In genomic region chr9:44486335-44486734, GRCm38 (mm10) we compare ENCODE assay signal across 8 mouse cellular contexts. TPM values are rescaled to one million over a fixed set of nuclear protein-coding genes. Genes with fewer than 3 reads are reported as not detected.
A peak's percentile ranks its signal among the peaks of the same experiment; 100 is the strongest.
DNase-seq lines count a peak whose midpoint lies in the region; ATAC-seq lines count a peak whose summit lies in the region.

No protein-coding gene starts in this region.

- ATAC-seq in kidney, embryonic 16.5 days (ENCODE audit: low FRiP score, low TSS enrichment): 0 out of 2 replicates have a peak, but pooled peaks have one; percentile 1
- no peak for ATAC-seq in activated CD4-positive, CD25-positive, alpha-beta regulatory T cell, adult 4 months

- no peaks in the 10 kb centered on the region for H3K9me3 ChIP-seq in heart, embryonic 10.5 days
- no peaks in the 10 kb centered on the region for H3K9me3 ChIP-seq in kidney, embryonic 16.5 days (ENCODE audit: low read length)

- peak overlapping the region; percentile 97 for H3K4me3 ChIP-seq in heart, embryonic 10.5 days
- H3K4me3 ChIP-seq in kidney, embryonic 16.5 days (ENCODE audit: low read length): peak overlapping the region; percentile 92

- H3K4me2 ChIP-seq in kidney, embryonic 16.5 days (replicated peaks; ENCODE audit: low read depth, low read length): peak overlapping the region; percentile 82

- peaks cover under 1% of the 10 kb centered on the region; the same call in 1 of the 2 replicates for H3K36me3 ChIP-seq in heart, embryonic 10.5 days
- H3K36me3 ChIP-seq in kidney, embryonic 16.5 days (ENCODE audit: insufficient read depth, low read length): no peaks in the 10 kb centered on the region

- peak overlapping the region; percentile 96 for H3K27ac ChIP-seq in heart, embryonic 10.5 days
- peak overlapping the region; percentile 94 for H3K27ac ChIP-seq in kidney, embryonic 16.5 days (ENCODE audit: low read length)

- WGBS in heart, embryonic 10.5 days: 5% methylated on average over 3 of the region's 3 CpGs
- 0% methylated on average over 3 of the region's 3 CpGs for WGBS in kidney, embryonic 16.5 days

- H3K4me1 ChIP-seq in heart, embryonic 10.5 days: peaks cover 90% of the 10 kb centered on the region
- peaks cover 84% of the 10 kb centered on the region for H3K4me1 ChIP-seq in kidney, embryonic 16.5 days (ENCODE audit: insufficient read depth, low read length)

- H3K9ac ChIP-seq in kidney, embryonic 16.5 days (replicated peaks; ENCODE audit: low read length): peak overlapping the region; percentile 97

- no peaks in the 10 kb centered on the region for H3K27me3 ChIP-seq in heart, embryonic 10.5 days (ENCODE audit: insufficient read depth, poor library complexity, severe bottlenecking)
- H3K27me3 ChIP-seq in kidney, embryonic 16.5 days (ENCODE audit: insufficient read depth, low read length): no peaks in the 10 kb centered on the region

- peak; percentile 60 for DNase-seq in cerebellum, adult 9-11 months
- no peak for DNase-seq in cerebellum, adult 8-10 months
- peak; percentile 73 to 88 for DNase-seq in adrenal gland, postnatal 36 days
- DNase-seq in heart, embryonic 10.5 days (ENCODE audit: low spot score): no peak
- DNase-seq in lung, postnatal 14 days: peak; percentile 74
- DNase-seq in spleen, postnatal 36 days (ENCODE audit: low spot score in 2 of 2): no peak

RNA-seq across cellular contexts. Expression of gene Bcl9l, which starts 3.7 kb away (rescaled TPM):
- total RNA-seq in adrenal gland, postnatal 36 days (2021): 10 to 100 TPM; 47.6 to 51.8 TPM
- 7.6 and 9.6 TPM in 2 replicates for polyA plus RNA-seq in heart, embryonic 10.5 days (2016; fragmentation: Nextera tagmentation; extraction: Ambion mirVana)
- 11.3 and 12.4 TPM in 2 replicates for polyA plus RNA-seq in kidney, embryonic 16.5 days (2015; fragmentation: Nextera tagmentation; extraction: Ambion mirVana)
- 10 to 100 TPM; 13.2 to 15.2 TPM for polyA plus RNA-seq in activated CD4-positive, CD25-positive, alpha-beta regulatory T cell, adult 4 months (2017; shearing (Covaris generic))

RNA-seq across cellular contexts. Expression of gene Upk2, which starts 31.6 kb away (rescaled TPM):
- not detected for total RNA-seq in adrenal gland, postnatal 36 days (2021)
- 0.26 TPM in 1 of 2 replicates, not detected in the other for polyA plus RNA-seq in heart, embryonic 10.5 days (2016; fragmentation: Nextera tagmentation; extraction: Ambion mirVana)
- polyA plus RNA-seq in kidney, embryonic 16.5 days (2015; fragmentation: Nextera tagmentation; extraction: Ambion mirVana): 3.4 and 7.6 TPM in 2 replicates
- not detected for polyA plus RNA-seq in activated CD4-positive, CD25-positive, alpha-beta regulatory T cell, adult 4 months (2017; shearing (Covaris generic))

RNA-seq across cellular contexts. Expression of gene Foxr1, which starts 45.4 kb away (rescaled TPM):
- not detected for total RNA-seq in adrenal gland, postnatal 36 days (2021)
- polyA plus RNA-seq in heart, embryonic 10.5 days (2016; fragmentation: Nextera tagmentation; extraction: Ambion mirVana): not detected in 2 replicates
- polyA plus RNA-seq in kidney, embryonic 16.5 days (2015; fragmentation: Nextera tagmentation; extraction: Ambion mirVana): not detected in 2 replicates
- under 1 TPM in 1 of 2 experiments, not detected in 1; 0.45 TPM for polyA plus RNA-seq in activated CD4-positive, CD25-positive, alpha-beta regulatory T cell, adult 4 months (2017; shearing (Covaris generic))

Comparison
In these comparisons a context has a peak if more than half of its experiments do, and no peak if none do; other contexts are left out.
1. DNase-seq: peak in cerebellum, adult 9-11 months (single experiment), adrenal gland, postnatal 36 days (2 of 2) and lung, postnatal 14 days (single experiment); none in cerebellum, adult 8-10 months (single experiment), heart, embryonic 10.5 days (single experiment) and spleen, postnatal 36 days (0 of 2).